Mouse (Mus musculus): Measurements from ENCODE around the gene Ankrd54.

DNA sequence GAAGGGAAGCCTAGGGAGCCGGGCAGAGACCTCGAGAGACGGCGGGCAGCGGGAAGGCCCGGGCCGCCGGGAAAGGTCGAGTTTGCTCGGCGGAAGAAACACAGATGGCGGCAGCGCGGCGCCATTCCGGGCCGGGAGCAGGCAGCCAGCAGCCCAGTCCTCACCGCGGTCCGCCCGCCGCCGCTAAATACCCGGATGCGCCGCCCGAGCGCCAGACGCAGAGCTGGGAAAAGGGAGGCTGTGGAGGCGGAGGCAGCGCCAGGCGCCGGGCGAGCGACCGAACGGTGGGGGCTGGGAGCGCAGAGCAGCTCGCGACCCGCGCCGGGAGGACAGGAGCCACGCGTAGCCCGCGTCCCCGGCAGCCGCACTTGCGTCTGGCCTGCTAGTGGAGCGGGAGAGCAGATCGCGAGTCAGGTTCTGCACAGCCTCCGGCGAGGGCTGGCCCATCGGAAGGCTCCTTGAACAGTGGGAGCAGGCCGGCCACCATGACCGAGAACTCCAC is 34.4 kb downstream of the Ankrd54 start, which contains the start of gene H1f0:
- TF ChIP-seq ZNF384 (IDR thresholded peaks at IDR 0.05; ENCODE audit: low read depth, low read length) (no peak), HCFC1 (IDR thresholded peaks at IDR 0.05; ENCODE audit: borderline replicate concordance, insufficient read depth, low read length) (no peak), MAFK (IDR thresholded peaks at IDR 0.05; ENCODE audit: insufficient read depth, low read depth, low read length) (no peak), ZC3H11A (IDR thresholded peaks at IDR 0.05; ENCODE audit: borderline replicate concordance, low read depth, low read length) (no peak), CHD2 (IDR thresholded peaks at IDR 0.05; ENCODE audit: low read depth, low read length) (no peak)
